Mouse (Mus musculus): ENCODE results near the gene Tbl3.
"Not testable (repeated sequence)": the region's sequence is repeated elsewhere in the genome, so short reads cannot be mapped to it uniquely, and the experiment has no call there.

Gene Tbl3

DNA sequence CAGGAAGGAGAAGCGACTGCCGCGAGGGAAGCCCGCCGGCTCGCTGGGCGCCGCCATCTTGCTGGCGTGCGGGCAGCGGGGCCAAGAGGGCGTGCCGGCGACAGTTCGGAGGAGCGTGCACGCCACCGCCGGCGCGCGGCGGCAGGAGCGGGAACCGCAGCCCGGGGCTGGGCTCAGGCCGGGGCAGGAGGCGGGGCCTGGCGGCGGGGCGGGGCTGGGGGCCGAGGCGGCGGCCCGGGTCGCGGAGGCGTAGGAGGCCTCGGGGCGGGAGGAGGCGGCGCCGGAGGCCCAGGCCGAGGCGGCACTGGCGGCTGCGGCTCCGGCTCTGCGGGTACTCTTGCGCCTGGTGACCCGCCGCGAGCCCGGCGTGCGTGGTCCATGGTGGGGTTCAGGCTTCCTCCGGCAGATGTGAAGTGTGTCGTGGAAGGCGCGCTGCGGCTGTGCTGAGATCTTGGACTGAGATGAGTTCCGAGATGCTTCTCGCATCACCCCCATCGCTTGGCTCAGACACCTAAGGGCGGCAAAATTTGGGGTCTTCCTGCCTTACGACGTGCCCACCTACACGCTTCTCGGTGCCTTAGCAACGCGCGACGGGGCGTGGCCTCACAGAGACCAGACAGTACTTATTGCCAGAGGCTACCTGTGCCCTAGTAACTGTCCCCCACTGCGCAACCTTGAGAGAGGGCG, 11.3 kb downstream of the Tbl3 start, which contains the start of the genes Gfer and Noxo1:
Gene Gfer (minus strand): TSS at position 146 of the 687 bp plus-strand sequence.
Gene Noxo1 (plus strand): TSS at position 224 of the 687 bp plus-strand sequence.
- peak; percentile 87 for DNase-seq (ENCODE audit: low spot score)

GRCm38 (mm10) chr17:24695326-24696010, 12.0 kb downstream of the Tbl3 start:
- DNase-seq (ENCODE audit: low spot score): no peak

DNA sequence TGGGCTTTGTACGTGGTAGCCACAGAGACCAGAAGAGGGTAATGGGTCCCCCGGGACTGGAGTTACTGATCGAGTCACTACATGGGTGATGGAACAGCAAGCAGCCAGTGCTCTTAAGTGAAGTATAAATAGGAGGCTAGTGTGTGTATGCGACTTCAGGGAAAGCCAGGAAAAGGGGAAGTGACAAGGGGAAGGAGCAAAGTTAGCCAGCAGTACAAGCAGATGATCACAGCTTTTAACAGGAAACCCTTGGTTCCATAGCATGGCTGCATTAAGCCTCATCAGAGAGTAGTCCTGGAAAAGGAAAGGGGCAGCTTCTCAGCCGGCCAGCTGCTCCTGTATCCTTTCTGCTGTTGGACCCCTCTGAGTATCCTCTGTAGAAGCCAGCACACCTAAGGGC, 15.1 kb downstream of the Tbl3 start:
- no peak for DNase-seq (ENCODE audit: low spot score)

DNA sequence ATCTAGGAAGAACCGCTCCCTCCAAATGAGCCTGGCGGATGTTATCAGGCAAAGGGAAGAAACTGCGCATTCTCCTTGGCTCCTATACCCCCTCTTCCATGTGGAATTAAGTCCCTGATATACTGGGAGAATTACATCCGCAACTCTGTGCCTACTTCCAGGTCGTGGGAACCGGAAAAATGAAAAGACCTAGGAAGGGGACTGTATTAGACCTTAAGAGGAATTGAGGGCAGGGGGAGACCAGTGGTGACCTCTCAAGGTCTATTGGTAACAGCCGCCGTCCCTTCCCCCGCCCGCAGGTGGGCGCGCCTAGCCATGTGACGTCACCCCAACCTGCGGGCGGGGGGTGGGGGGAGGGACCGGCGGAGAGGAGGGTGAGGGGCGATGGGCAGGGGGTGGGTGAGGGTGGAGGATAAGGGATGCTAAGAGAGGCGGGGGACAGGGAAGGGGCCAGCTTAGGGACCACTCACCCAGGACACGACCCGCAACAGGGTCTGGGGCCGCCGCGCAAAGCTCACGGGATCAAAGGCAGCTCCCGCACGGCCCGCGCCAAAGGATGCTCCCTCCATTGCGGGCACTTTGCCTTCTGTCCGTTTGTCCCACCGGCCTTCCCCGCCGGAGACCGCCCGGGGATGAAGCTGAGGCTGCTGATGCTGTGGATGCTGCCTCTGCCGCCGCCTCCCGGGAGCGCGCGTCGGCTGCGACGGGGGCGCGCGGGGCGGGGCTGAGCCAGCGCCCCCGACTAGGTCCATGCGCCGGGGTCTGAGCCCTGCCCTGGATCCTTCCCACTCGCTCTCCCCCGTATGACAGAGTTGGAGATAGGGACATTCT, 18.0 kb downstream of the Tbl3 start, which contains the start of gene Syngr3:
Gene Syngr3 (minus strand): TSS at position 705 of the 831 bp plus-strand sequence.
- DNase-seq (ENCODE audit: low spot score): no peak

GRCm38 (mm10) chr17:24687599-24687998, 19.9 kb downstream of the Tbl3 start:
- DNase-seq (ENCODE audit: low spot score): no peak

GRCm38 (mm10) chr17:24687146-24687595, 20.3 kb downstream of the Tbl3 start:
- peak; percentile 71 for DNase-seq (ENCODE audit: low spot score)

DNA sequence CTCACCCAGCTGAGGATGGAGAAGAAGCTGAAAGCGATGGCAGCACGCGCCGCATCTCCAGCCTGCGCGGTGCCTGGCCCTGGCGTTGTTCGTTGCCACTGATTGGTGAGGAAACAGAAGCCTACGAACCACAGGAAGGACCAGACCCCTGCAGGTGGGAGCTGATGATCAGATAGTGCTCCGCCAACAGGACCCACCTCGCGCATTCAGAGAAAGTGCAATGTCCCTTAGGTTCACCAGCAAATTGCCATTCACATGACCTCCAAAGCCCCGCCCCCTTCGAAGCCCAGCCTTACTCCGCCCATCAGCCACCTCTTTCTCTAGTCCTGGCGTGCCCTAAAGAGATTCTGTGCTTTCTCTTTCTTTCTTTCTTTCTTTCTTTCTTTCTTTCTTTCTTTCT, 20.9 kb downstream of the Tbl3 start:
- peak; percentile 78 for DNase-seq (ENCODE audit: low spot score)

- DNase-seq (ENCODE audit: low spot score): no peak
Observed at GRCm38 (mm10) chr17:24677500-24678080, 29.9 kb downstream of the Tbl3 start.

- DNase-seq (ENCODE audit: low spot score): no peak
Observed at GRCm38 (mm10) chr17:24676877-24677276, 30.6 kb downstream of the Tbl3 start.

DNA sequence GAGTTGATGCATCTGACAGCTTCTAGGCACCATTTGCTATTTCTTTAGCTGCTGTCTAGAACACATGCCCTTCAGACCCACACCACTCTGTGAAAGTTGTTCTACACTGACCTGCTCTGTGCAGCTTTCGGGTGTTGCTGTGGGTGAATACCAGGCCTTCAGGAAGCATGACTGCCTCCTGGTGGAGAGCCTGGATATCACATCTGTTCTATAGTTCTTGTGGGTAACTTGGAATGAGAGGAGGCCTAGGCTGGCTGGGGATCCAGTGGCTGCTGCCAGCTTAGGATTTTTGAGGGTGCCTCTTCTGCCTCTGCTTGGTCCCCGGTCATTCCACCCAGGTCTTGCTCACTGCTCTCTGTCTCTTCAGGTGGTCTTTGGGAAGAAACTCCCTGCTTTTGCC, 31.3 kb downstream of the Tbl3 start:
- no peak for DNase-seq (ENCODE audit: low spot score)

DNA sequence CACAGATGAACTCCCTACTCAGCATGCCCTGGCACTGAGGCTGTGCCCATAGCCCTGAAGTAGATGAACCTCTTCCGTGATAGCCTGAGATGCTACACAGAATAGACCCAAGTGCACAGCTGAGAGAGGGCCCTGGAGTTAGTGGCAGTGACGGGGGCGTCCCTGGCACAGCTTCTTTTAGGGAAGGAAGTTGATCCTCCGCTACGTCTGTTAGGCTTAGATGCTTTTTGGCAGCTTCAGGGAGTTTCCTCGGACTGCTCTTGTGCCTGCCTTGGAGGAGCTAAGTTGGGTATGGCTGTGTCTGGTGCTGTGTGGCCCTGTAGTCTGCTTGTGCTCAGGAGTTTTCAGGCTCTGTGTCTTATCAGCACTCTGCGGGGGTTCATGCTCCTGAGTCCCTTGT, 33.2 kb downstream of the Tbl3 start:
- no peak for DNase-seq (ENCODE audit: low spot score)

- peak; percentile 85 for DNase-seq (ENCODE audit: low spot score)
Observed at GRCm38 (mm10) chr17:24672141-24672540, 35.3 kb downstream of the Tbl3 start.

DNA sequence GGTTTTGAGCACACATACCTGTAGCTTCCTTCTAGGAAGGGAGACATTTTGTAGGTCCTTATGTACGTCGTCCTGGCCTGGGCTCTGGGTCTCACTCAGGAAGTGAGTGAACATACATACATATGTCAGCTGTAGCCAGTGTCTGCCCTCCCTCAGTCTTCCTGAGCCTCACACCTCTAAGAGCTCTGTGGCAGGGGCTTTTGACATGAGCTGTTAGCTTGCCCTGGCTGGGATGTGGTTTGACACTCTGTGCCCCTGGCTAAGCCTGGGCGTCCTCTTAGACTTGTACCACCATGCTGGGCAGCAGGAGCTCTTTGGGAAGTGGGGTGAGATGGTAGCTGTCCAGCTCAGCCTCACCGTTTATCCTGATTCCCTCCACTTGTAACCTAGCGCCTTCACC, 36.1 kb downstream of the Tbl3 start:
- no peak for DNase-seq (ENCODE audit: low spot score)

DNA sequence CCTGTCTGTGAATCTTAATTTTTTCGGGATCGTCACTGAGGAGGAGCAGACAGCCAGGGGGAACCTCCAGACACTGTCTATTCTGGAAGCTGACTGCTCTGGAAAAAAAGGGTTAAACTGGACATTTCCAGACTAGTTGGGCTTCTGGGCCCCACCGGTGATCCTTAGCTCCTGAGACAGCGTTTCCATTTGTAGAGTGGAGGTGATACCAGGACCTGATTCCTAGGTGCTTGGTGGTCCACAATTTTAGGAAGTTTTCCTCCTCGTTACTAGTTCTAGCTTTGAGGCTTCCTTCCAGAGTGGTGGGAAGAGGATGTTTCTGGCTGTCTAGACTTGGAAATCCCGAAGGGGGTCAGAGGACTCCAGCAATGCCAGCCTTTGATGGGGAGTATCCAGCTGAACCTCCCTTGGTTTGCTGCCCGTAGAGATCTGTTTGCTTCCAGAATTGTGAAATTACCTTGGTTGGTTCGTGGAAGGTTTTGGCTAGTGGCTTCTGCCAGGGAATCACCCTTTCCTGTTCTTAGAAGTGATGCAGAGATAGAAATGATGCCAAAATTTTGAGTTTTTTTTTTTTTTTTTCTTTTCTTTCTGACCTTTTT, 37.1 kb downstream of the Tbl3 start:
- no peak for DNase-seq (ENCODE audit: low spot score)

GRCm38 (mm10) chr17:24669545-24670245, 37.8 kb downstream of the Tbl3 start, which contains the start of gene Zfp598:
Gene Zfp598, plus strand, starts transcription at chr17:24669687.
- peak; percentile 90 for DNase-seq (ENCODE audit: low spot score)

- not testable (repeated sequence) for DNase-seq (ENCODE audit: low spot score)
Observed at GRCm38 (mm10) chr17:24669214-24669544, 38.3 kb downstream of the Tbl3 start.

DNA sequence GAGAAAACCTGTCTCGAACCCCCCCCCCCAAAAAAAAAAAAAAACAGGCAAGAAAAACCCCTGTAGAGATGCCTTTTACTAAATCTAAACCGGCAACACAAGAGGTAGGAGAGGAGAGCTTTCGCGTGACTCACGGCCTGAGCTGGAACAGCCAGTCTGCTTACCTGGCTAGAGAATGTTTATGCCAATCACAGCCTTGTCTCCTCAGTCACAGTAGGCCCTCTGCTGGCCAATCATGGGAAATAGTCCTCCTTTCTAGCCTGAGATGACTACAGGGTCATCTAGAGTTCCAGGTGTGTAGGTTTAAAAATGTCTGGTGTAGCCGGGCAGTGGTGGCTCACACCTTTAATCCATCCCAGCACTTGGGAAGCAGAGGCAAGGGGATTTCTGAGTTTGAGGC, 40.0 kb downstream of the Tbl3 start:
- peak; percentile 55 for DNase-seq (ENCODE audit: low spot score)

- DNase-seq (ENCODE audit: low spot score): not testable (repeated sequence)
Observed at GRCm38 (mm10) chr17:24667011-24667410, 40.4 kb downstream of the Tbl3 start.

- DNase-seq (ENCODE audit: low spot score): no peak
Observed at GRCm38 (mm10) chr17:24658017-24658758, 49.3 kb downstream of the Tbl3 start, which contains the start of gene Npw. Gene Npw, minus strand, starts transcription at chr17:24658457.

DNA sequence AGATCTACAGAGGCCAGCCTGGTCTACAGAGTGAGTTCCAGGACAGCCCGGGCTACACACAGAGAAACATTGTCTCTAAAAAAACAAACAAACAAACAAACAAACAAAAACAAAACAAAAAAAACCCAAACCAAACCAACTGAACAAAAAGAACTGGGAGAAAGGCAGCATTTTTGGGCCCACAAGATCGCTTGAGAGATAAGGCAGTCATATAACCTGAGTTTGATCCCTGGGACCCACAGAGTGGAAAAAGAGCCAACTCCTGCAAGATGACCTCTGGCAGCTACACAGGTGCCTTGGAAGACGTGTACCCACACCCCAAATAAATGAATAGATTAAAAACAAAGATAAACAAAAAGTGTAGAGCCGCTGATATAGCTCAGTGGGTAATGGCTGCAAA, 52.5 kb downstream of the Tbl3 start:
- no peak for DNase-seq (ENCODE audit: low spot score)

Measured in yolk sac, embryonic 10.5 days (tissue).